Mouse (Mus musculus) ES-Bruce4 (cell line): ENCODE measurements at regions not wholly inside any gene's neighbourhood (a gene's known extent, or its start where the extent isn't known, plus 50 kb on each side); places are given as distances from the start of the nearest gene placed in this dataset.

ENCODE experiments used
- H3K27ac ChIP-seq: 2 replicates; pipeline ENCODE4 v1.5.1; 2012; ENCODE audit warnings: low read length, inconsistent platforms; ENCODE audit not compliant: insufficient read depth
- H3K27me3 ChIP-seq: 2 replicates; pipeline ENCODE4 v1.6.1; 2012; ENCODE audit warnings: mild to moderate bottlenecking, low read length, inconsistent platforms; ENCODE audit not compliant: control insufficient read depth, poor library complexity, insufficient read depth, severe bottlenecking
- H3K36me3 ChIP-seq: 2 replicates; pipeline ENCODE4 v1.6.1; 2012; ENCODE audit warnings: inconsistent platforms, mild to moderate bottlenecking, low read length, moderate library complexity; ENCODE audit not compliant: control insufficient read depth, poor library complexity, insufficient read depth, severe bottlenecking
- H3K4me1 ChIP-seq: one replicate; pipeline ENCODE4 v1.8.1; 2011; ENCODE audit warnings: low read length; ENCODE audit not compliant: control insufficient read depth, insufficient read depth
- H3K4me3 ChIP-seq: 2 replicates; pipeline ENCODE4 v1.5.1; 2011; ENCODE audit warnings: low read depth, mild to moderate bottlenecking, low read length
- H3K9ac ChIP-seq: 2 replicates; pipeline ENCODE4 v1.6.1; 2012; ENCODE audit warnings: low read depth, mild to moderate bottlenecking, inconsistent platforms; ENCODE audit not compliant: poor library complexity, severe bottlenecking
- H3K9me3 ChIP-seq: replicated peaks from 2 replicates; pipeline ENCODE4 v1.6.1; 2012; ENCODE audit warnings: mild to moderate bottlenecking, low read length, inconsistent platforms; ENCODE audit not compliant: control insufficient read depth, poor library complexity, insufficient read depth, severe bottlenecking
- CTCF ChIP-seq: IDR thresholded peaks from one replicate; pipeline ENCODE4 v1.8.1; 2011; ENCODE audit warnings: low read depth, low read length
- EP300 ChIP-seq: IDR thresholded peaks from 2 replicates; pipeline ENCODE4 v1.6.1; 2011; ENCODE audit warnings: low read depth, low read length; ENCODE audit not compliant: insufficient read depth
- POLR2A ChIP-seq: IDR thresholded peaks from one replicate; pipeline ENCODE4 v1.8.1; 2011; ENCODE audit warnings: low read length; ENCODE audit not compliant: insufficient read depth

DNA sequence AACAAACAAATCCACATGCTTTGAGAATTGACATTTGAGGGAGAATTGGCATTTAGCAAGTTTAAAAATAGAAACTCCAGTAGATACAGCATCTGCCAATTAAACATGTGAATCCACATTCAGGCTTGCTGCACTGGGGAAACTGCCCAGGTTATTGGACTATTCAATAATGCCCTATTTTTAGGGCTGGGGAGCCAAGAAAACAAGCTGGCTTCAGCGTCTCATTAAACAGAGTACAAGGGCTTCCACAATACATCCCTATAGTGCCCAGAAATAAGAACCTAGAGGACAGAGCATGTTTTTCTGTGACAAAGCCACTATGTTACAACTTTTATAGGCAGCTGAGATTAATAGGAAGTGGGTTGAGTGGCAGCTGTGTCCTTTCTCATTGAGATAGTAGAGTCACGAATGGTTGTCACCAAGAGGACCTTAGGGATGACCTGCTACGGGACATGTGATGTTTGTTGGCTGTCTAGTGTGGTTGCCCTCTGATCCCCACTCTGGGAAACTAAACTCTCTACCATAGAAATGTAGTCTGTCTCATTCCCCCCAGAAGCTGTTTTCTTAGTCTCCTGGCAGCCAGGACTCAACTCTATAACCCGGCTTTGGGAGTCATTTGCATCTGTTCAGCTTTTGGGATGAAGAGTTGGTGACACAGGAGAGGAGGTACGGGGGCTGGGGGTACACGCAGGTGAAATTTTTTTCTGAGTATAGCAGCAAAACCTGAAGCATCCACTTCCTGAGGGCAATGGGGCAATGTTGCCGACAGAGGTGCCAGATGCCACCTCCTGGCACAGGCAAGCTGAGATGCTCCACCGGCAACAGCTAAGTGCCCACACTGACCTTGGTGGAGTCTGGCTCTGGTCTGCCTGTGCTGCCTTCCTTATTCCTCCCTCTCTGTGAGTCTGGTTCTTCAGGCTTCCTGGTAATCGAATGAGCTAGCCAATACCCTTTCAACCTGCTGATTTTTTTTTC is 53.0 kb upstream of the Usp24 start:
- Histone ChIP-seq H3K9me3 (no peaks in the 10 kb centered on the region), H3K4me3 (no peak overlapping the region), H3K27me3 (no peaks in the 10 kb centered on the region), H3K9ac (no peak overlapping the region), H3K36me3 (no peaks in the 10 kb centered on the region), H3K27ac (no peak overlapping the region), H3K4me1 (no peaks in the 10 kb centered on the region)
- TF ChIP-seq EP300, result no peak
- TF ChIP-seq POLR2A, result no peak
- TF ChIP-seq CTCF, result no peak
